Mouse (Mus musculus) midbrain, embryonic 13.5 days (tissue): ENCODE measurements at regions not wholly inside any gene's neighbourhood (a gene's known extent, or its start where the extent isn't known, plus 50 kb on each side); places are given as distances from the start of the nearest gene placed in this dataset.

Source experiments
- ATAC-seq: fragments of 200-750 bp; cut with Nextera tagmentation; 2 replicates; pipeline ENCODE4 v1.8.0; 2017; ENCODE audit warnings: mild to moderate bottlenecking, moderate TSS enrichment, moderate library complexity
- H3K27ac ChIP-seq: fragments of 300-500 bp; sonication (generic); 2 replicates; pipeline ENCODE4 v1.5.1; 2015; ENCODE audit warnings: inconsistent platforms, mild to moderate bottlenecking, moderate library complexity
- H3K27me3 ChIP-seq: fragments of 300-500 bp; sonication (generic); 2 replicates; pipeline ENCODE4 v1.6.1; 2015; ENCODE audit warnings: mild to moderate bottlenecking, inconsistent platforms
- H3K36me3 ChIP-seq: fragments of 300-500 bp; sonication (generic); 2 replicates; pipeline ENCODE4 v1.6.1; 2015; ENCODE audit warnings: mild to moderate bottlenecking, inconsistent platforms
- H3K4me1 ChIP-seq: fragments of 300-500 bp; sonication (generic); replicated peaks from 2 replicates; pipeline ENCODE4 v1.6.1; 2015; ENCODE audit warnings: inconsistent platforms
- H3K4me2 ChIP-seq: fragments of 300-500 bp; sonication (generic); replicated peaks from 2 replicates; pipeline ENCODE4 v1.6.1; 2015; ENCODE audit warnings: moderate library complexity, mild to moderate bottlenecking, inconsistent platforms
- H3K4me3 ChIP-seq: fragments of 300-500 bp; sonication (generic); replicated peaks from 2 replicates; pipeline ENCODE4 v1.5.1; 2015; ENCODE audit warnings: mild to moderate bottlenecking, inconsistent platforms
- H3K9ac ChIP-seq: fragments of 300-500 bp; sonication (generic); replicated peaks from 2 replicates; pipeline ENCODE4 v1.6.1; 2015; ENCODE audit warnings: mild to moderate bottlenecking, inconsistent platforms
- H3K9me3 ChIP-seq: fragments of 300-500 bp; sonication (generic); 2 replicates; pipeline ENCODE4 v1.6.1; 2016; ENCODE audit warnings: mild to moderate bottlenecking, inconsistent platforms
- WGBS: fragments of 180-500 bp; shearing (Covaris S2); methylation state at CpG from one replicate; pipeline ENCODE4 v1.1.7; 2015; 5-methylcytosine and 5-hydroxymethylcytosine counted together

DNA sequence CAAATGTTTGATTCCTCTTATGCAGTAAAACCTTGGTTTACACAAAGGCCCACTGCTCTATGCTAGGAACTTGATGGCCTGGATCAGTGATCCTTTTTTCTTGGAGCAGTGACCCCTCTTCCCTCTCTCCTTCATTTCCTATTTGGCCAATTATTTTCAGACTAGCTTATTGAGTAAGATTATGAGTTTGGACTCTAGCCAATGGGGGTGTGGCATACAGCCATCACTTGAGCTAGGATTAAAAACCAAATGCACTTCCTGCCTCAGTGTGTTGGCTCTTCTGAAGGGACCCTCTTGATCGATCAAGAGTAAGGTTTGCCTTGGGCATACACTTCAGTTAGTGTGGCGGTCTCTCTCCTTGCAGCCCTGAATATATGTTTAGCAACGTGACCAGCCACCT lies 1172.6 kb upstream of the Gulo start:
- WGBS: 74% methylated on average over 3 of the region's 3 CpGs
- ATAC-seq: no peak
- no peaks in the 10 kb centered on the region for H3K27me3 ChIP-seq

DNA sequence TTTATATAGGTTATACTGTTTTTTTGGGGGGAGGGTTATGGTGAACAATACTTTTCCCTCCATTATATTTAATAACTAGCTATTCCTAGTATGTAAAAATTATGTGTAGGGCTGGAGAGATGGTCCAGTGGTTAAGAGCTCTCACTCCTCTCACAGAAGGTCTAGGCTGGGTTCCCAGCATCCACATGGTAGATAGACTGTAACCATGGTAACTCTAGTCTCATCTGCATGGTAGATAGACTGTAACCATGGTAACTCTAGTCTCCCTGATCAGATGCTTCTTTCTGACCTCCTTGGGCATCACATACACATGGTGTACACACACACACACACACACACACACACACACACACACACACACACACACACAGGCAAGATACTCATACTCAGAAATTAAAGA lies 1170.5 kb upstream of the Gulo start:
- Histone ChIP-seq H3K36me3 (no peaks in the 10 kb centered on the region), H3K4me2 (no peak overlapping the region), H3K27me3 (no peaks in the 10 kb centered on the region), H3K9ac (no peak overlapping the region), H3K27ac (no peak overlapping the region), H3K4me1 (peaks cover 6% of the 10 kb centered on the region), H3K4me3 (no peak overlapping the region), H3K9me3 (no peaks in the 10 kb centered on the region)
- peak; percentile 73; the same call in 1 of the 2 replicates for ATAC-seq

More for the DNA sequence above, 1172.6 kb upstream of the Gulo start:
- Histone ChIP-seq H3K9ac (no peak overlapping the region), H3K36me3 (no peaks in the 10 kb centered on the region), H3K4me3 (no peak overlapping the region), H3K27ac (no peak overlapping the region), H3K4me1 (peaks cover 6% of the 10 kb centered on the region), H3K4me2 (no peak overlapping the region), H3K9me3 (no peaks in the 10 kb centered on the region)

DNA sequence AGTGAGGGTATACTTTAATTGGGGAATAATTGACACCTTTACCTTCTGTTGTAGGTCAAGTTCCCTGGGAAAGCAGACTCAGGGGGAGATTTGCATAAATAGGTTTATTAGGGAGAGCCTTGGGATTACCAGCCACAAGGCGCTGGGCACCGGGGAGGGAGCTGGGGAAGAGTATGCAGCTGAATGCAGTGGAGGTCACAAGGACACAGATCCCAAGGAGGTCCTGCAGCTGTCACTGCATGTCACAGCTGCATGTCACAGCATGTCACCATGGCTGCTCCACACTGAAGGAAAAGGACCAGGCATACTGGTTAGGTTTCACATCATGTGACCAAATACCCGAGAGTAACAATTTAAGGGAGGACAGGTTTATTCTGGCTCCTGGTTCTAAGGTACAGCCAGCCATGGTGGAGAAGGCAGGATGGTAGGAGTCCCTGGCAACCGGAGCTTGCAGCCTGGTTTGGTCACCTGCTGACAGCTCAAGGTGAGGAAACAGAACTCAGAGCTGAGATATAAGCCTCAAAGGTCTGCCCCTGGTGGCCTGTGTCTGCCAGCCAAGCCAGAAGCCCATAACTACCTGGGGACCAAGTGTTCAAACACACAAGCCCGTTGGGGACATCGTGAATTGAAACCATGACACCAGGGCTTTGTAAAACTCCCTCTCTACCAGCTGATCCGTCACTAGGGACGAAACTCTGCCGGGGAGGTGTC lies 1169.5 kb upstream of the Gulo start:
- no peak overlapping the region for H3K4me2 ChIP-seq
- no peaks in the 10 kb centered on the region for H3K36me3 ChIP-seq
- no peak overlapping the region for H3K27ac ChIP-seq
- H3K9me3 ChIP-seq: no peaks in the 10 kb centered on the region
- no peak overlapping the region for H3K9ac ChIP-seq
- ATAC-seq: no peak
- no peak overlapping the region for H3K4me3 ChIP-seq
- no peaks in the 10 kb centered on the region for H3K27me3 ChIP-seq
- WGBS: 50% methylated on average over 9 of the region's 9 CpGs
- peaks cover 6% of the 10 kb centered on the region for H3K4me1 ChIP-seq

DNA sequence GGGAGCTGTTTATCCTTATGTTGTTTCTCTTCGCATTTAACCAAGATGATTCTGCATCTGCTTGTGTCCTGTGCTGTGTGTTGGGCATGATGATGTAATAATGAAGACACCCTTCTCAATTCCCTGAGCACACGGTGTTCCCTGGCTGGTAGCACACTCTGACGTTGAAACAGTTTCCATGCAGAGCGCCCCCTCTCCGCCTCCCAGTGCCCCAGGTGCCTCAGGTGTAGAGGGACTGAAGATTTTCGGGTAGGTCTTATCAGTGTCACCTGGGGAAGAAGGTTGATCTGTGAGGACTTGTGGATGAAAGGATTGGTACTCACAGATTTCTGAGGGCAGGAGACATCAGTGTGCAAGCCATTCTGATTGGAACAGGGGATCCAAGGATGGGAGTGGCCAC lies 1167.7 kb upstream of the Gulo start:
- ATAC-seq: no peak
- Histone ChIP-seq H3K36me3 (no peaks in the 10 kb centered on the region), H3K9me3 (no peaks in the 10 kb centered on the region), H3K4me1 (peaks cover 6% of the 10 kb centered on the region), H3K4me3 (no peak overlapping the region), H3K9ac (no peak overlapping the region), H3K27ac (no peak overlapping the region), H3K27me3 (no peaks in the 10 kb centered on the region), H3K4me2 (no peak overlapping the region)
- WGBS: 72% methylated on average over 6 of the region's 6 CpGs

DNA sequence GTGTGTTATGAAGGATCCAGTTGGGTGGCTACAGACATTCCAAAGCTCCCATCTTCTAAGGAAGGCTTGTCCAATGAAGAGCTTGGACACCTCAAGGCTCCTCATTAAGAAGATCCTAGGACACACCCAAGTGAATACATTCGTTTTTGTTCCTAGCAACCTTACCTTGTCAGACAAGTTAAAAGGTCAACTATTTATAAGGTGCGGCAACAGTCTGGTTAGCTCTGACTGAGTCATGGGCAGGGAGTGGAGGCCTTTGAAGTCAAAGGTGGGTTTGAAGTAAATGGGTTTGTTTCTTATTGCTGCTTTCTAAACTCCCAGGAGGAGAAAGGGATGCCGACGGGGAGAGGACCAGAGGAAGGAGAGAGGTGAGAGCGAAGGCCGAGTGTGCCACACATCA lies 1167.1 kb upstream of the Gulo start:
- Histone ChIP-seq H3K4me3 (no peak overlapping the region), H3K4me2 (no peak overlapping the region), H3K27me3 (no peaks in the 10 kb centered on the region), H3K27ac (no peak overlapping the region), H3K4me1 (peaks cover 6% of the 10 kb centered on the region), H3K9me3 (no peaks in the 10 kb centered on the region), H3K9ac (no peak overlapping the region), H3K36me3 (no peaks in the 10 kb centered on the region)
- WGBS: 93% methylated on average over 6 of the region's 6 CpGs
- no peak for ATAC-seq

DNA sequence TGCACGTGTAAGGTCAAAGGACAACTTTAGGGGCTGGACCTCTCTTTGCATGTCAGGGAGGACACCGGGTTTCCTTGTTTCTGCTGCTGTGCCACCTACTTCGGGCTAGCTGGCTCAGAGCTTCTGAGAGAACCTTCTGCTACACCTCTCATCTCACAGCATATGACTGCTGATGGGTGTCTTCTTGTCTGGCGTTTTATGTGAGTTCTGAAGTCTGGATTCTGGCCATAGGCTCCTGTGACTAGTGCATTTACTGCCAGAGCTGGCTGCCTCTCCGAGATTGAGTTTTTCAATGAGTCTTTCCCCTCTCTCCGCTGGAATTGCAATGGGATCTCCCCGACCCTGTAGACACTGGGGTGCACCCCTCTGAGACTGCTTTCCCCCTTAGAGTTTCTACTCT lies 1165.9 kb upstream of the Gulo start:
- peaks cover 6% of the 10 kb centered on the region for H3K4me1 ChIP-seq
- no peak overlapping the region for H3K9ac ChIP-seq
- H3K4me2 ChIP-seq: no peak overlapping the region
- H3K27ac ChIP-seq: no peak overlapping the region
- no peaks in the 10 kb centered on the region for H3K27me3 ChIP-seq
- H3K36me3 ChIP-seq: no peaks in the 10 kb centered on the region
- H3K9me3 ChIP-seq: no peaks in the 10 kb centered on the region
- 85% methylated on average over 7 of the region's 7 CpGs for WGBS
- ATAC-seq: no peak
- H3K4me3 ChIP-seq: no peak overlapping the region

DNA sequence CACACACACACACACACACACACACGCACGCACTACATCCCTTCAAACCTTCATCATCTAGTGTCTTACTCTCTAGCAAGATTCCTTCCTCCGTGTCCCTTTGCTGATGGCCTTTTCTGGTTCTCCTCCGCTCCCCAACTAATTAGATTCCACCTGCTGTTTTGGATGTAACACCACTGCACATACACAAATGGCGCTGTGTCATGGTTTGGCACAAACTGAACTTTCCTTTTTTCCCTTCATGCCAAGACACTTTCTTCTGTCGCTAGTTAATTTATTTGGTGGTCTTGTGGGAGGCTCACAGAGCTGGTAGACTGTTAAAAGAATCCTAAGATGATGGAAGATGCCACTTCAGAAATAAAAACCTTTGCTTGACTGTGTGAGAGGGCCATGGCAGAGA lies 1161.8 kb upstream of the Gulo start:
- Histone ChIP-seq H3K4me1 (no peaks in the 10 kb centered on the region), H3K27ac (no peak overlapping the region), H3K9me3 (no peaks in the 10 kb centered on the region), H3K9ac (no peak overlapping the region), H3K4me3 (no peak overlapping the region), H3K27me3 (no peaks in the 10 kb centered on the region), H3K4me2 (no peak overlapping the region), H3K36me3 (no peaks in the 10 kb centered on the region)
- no peak for ATAC-seq
- 86% methylated on average over 6 of the region's 6 CpGs for WGBS

DNA sequence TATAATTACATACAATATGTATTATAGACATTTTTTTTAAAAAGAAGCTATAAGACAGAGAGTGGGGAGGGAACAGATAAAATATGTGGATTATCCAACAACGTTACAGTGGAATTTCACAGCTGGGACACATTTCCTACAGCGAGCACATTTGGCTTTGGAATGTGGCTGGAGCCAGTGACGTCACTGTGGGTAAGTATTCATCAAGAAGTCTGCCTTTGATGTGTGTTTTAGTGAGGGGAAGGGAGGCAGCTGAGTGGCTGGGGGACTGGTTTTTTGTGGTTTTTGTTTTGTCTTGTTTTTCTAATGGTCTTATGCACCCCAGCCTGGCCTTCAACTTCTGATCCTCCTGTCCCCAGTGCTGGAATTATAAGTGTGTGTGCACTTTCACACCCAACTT lies 1161.2 kb upstream of the Gulo start:
- Histone ChIP-seq H3K27me3 (no peaks in the 10 kb centered on the region), H3K9ac (no peak overlapping the region), H3K4me1 (no peaks in the 10 kb centered on the region), H3K27ac (no peak overlapping the region), H3K4me2 (no peak overlapping the region), H3K4me3 (no peak overlapping the region), H3K9me3 (no peaks in the 10 kb centered on the region), H3K36me3 (no peaks in the 10 kb centered on the region)
- 51% methylated on average over 3 of the region's 3 CpGs for WGBS
- ATAC-seq: no peak

DNA sequence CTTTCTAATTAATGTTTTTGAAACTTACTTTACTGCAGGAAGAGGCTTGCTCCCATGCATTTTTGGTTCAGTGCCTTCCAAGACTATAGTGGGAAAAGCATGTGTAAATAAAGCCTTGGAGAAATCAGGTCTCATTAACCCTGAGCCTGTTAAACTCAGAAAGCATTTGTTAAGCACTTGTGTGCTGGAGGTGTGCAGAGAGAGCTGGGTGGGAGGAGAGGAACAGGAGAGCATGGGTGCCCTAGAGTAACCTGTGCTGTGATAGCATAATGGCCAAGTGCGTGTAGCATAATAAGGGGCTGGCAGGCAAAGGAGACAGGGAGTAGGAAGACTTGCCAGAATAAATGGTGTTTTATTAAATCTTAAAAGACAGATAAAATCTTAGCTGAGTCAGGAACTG lies 1160.2 kb upstream of the Gulo start:
- ATAC-seq: no peak
- no peaks in the 10 kb centered on the region for H3K9me3 ChIP-seq
- H3K4me2 ChIP-seq: no peak overlapping the region
- no peaks in the 10 kb centered on the region for H3K4me1 ChIP-seq
- 63% methylated on average over 1 of the region's 1 CpGs for WGBS
- H3K36me3 ChIP-seq: no peaks in the 10 kb centered on the region
- H3K4me3 ChIP-seq: no peak overlapping the region
- no peaks in the 10 kb centered on the region for H3K27me3 ChIP-seq
- H3K9ac ChIP-seq: no peak overlapping the region
- no peak overlapping the region for H3K27ac ChIP-seq

DNA sequence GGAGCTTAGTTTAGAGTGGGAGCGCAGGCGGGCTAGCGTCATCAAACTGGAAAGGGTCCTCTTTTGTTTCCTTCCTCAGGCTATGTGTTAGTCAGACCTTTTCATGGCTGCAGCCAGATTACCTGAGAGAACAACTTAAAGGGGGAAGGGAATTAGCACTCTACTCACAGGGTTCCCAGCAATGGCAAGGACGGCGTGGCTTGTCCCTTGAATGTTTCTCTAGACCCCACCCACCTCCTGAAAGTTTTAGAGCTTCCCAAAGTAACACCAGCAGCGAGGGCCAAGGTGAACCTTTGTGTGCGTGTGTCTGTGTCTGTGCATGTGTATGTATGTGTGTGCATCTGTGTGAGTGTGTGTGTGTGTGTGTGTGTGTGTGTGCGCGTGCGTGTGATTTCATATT lies 1151.0 kb upstream of the Gulo start:
- Histone ChIP-seq H3K9ac (no peak overlapping the region), H3K36me3 (no peaks in the 10 kb centered on the region), H3K4me1 (no peaks in the 10 kb centered on the region), H3K27ac (no peak overlapping the region), H3K9me3 (no peaks in the 10 kb centered on the region), H3K4me3 (no peak overlapping the region), H3K27me3 (no peaks in the 10 kb centered on the region), H3K4me2 (no peak overlapping the region)
- 88% methylated on average over 10 of the region's 10 CpGs for WGBS
- ATAC-seq: no peak

DNA sequence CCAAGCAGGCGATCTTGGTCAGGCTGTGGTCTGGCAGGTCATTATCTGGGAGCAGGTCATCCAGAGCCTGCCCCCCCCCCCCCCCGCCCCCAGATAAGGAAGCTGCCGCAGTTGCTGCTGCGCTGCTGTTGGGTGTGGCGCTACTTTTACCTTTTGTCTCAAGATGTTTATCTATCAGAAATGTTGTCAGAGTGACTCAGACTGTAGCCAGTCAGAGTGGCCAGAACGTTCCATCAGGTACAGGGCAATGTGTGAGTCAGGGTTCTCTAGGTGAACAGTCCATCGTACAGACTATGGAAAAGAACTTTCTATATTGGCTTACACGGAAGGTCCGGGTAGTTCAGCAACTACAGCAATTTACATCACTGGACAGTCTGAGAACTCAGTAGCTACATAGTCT lies 1149.9 kb upstream of the Gulo start:
- WGBS: 90% methylated on average over 9 of the region's 9 CpGs
- H3K9me3 ChIP-seq: no peaks in the 10 kb centered on the region
- no peak for ATAC-seq

DNA sequence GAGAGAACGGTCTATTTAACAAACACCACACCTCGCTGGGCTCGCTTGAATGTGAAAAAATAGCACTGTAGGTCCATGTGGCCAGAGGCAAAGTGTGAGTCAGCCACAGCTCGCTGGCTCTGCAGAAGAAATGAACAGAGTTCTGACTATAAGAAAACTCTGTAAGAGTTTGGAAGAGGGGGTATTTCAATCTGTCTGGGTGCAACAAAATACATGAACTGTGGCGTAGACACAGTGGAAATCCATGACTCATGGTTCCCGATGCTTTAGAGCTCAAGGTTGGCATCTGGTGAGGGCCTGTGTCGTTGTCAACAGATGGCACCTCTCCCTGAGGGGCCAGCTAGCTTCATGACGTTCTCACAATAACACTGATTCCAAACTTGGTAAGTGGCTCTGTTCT lies 1147.4 kb upstream of the Gulo start:
- H3K9ac ChIP-seq: no peak overlapping the region
- no peak overlapping the region for H3K4me2 ChIP-seq
- no peaks in the 10 kb centered on the region for H3K9me3 ChIP-seq
- ATAC-seq: no peak
- H3K36me3 ChIP-seq: no peaks in the 10 kb centered on the region
- H3K4me1 ChIP-seq: no peaks in the 10 kb centered on the region
- 72% methylated on average over 8 of the region's 8 CpGs for WGBS
- no peaks in the 10 kb centered on the region for H3K27me3 ChIP-seq
- no peak overlapping the region for H3K27ac ChIP-seq
- no peak overlapping the region for H3K4me3 ChIP-seq

More for the DNA sequence above, 1149.9 kb upstream of the Gulo start:
- Histone ChIP-seq H3K36me3 (no peaks in the 10 kb centered on the region), H3K4me3 (no peak overlapping the region), H3K27me3 (no peaks in the 10 kb centered on the region), H3K4me1 (no peaks in the 10 kb centered on the region), H3K9ac (no peak overlapping the region), H3K27ac (no peak overlapping the region), H3K4me2 (no peak overlapping the region)

DNA sequence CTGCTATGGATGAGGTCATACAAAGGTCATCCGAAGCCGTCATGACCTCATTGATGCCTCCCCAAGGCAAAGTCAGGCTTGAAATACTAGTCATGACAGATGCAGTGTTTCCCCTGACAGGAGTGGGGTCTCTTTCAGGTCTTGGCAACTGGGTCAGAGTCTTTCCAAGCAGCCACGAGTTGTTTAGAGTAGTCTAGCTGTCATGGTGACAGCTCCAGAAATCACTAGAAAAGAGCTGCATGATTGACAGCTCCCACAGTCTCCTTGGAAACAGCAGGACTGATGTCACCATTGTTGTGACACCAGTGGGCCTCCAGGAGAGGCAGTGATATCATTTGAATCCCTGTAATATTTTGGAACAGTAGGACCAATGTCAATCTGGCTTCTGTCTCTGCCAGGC lies 1144.6 kb upstream of the Gulo start:
- Histone ChIP-seq H3K9ac (no peak overlapping the region), H3K36me3 (no peaks in the 10 kb centered on the region)
- 69% methylated on average over 3 of the region's 3 CpGs for WGBS

More for the DNA sequence above, 1144.6 kb upstream of the Gulo start:
- no peak for ATAC-seq
- Histone ChIP-seq H3K4me2 (no peak overlapping the region), H3K27ac (no peak overlapping the region), H3K9me3 (no peaks in the 10 kb centered on the region), H3K4me3 (no peak overlapping the region), H3K4me1 (no peaks in the 10 kb centered on the region), H3K27me3 (no peaks in the 10 kb centered on the region)
